Mouse (Mus musculus) hindbrain, embryonic 12.5 days (tissue): ENCODE results near the gene Wfdc18. TPM values are rescaled to one million over a fixed set of nuclear protein-coding genes. Genes with fewer than 3 reads are reported as not detected.

Source experiments
- ATAC-seq: fragments of 200-750 bp; cut with Nextera tagmentation; 2 replicates; pipeline ENCODE4 v1.8.0; 2017; ENCODE audit warnings: moderate TSS enrichment; ENCODE audit not compliant: low FRiP score
- H3K27ac ChIP-seq: fragments of 300-500 bp; sonication (generic); 2 replicates; pipeline ENCODE4 v1.5.1; 2016; ENCODE audit warnings: mild to moderate bottlenecking
- H3K27me3 ChIP-seq: fragments of 300-500 bp; sonication (generic); 2 replicates; pipeline ENCODE4 v1.6.1; 2016; ENCODE audit warnings: mild to moderate bottlenecking
- H3K36me3 ChIP-seq: fragments of 300-500 bp; sonication (generic); 2 replicates; pipeline ENCODE4 v1.6.1; 2016; ENCODE audit warnings: mild to moderate bottlenecking
- H3K4me1 ChIP-seq: fragments of 300-500 bp; sonication (generic); 2 replicates; pipeline ENCODE4 v1.6.1; 2016
- H3K4me2 ChIP-seq: fragments of 300-500 bp; sonication (generic); replicated peaks from 2 replicates; pipeline ENCODE4 v1.6.1; 2016; ENCODE audit warnings: mild to moderate bottlenecking
- H3K4me3 ChIP-seq: fragments of 300-500 bp; sonication (generic); 2 replicates; pipeline ENCODE4 v1.5.1; 2016; ENCODE audit warnings: mild to moderate bottlenecking
- H3K9ac ChIP-seq: fragments of 300-500 bp; sonication (generic); 2 replicates; pipeline ENCODE4 v1.6.1; 2016; ENCODE audit warnings: mild to moderate bottlenecking, moderate library complexity
- H3K9me3 ChIP-seq: fragments of 300-500 bp; sonication (generic); replicated peaks from 2 replicates; pipeline ENCODE4 v1.6.1; 2016; ENCODE audit warnings: mild to moderate bottlenecking
- WGBS: fragments of 180-500 bp; shearing (Covaris S2); methylation state at CpG from one replicate; pipeline ENCODE4 v1.1.7; 2016; 5-methylcytosine and 5-hydroxymethylcytosine counted together
- polyA plus RNA-seq: library from polyadenylated mRNA; unstranded; fragments of >200 nt; fragmentation: Nextera tagmentation; extraction: Ambion mirVana; gene quantifications from 2 replicates; pipeline ENCODE4 v1.2.1, GENCODE M21; 2016

The Wfdc18 gene
- polyA plus RNA-seq, 1 experiment from 2014 or later: not detected

DNA sequence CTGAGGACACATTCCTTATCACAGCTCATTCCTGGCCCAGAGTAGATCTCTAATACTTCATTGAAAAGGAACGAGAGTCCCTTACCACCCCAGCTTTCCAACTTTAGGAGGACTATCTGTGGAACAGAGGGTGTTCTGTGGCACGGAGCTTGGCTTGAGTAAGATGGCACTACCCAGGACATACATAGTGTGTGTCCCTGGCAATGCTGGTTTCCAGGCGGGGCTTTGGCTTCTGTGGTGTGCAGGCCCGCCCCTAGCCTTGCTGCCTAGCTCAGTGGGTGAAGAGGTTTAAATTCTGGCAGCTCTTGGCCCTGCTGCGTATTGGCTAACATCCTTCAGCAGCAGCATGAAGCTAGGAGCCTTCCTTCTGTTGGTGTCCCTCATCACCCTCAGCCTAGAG lies 37.9 kb downstream of the Wfdc18 start, which contains the start of gene Wfdc21:
Gene Wfdc21 (plus strand): TSS at position 260 of the 400 bp plus-strand sequence.
- Histone ChIP-seq H3K4me1 (no peaks in the 10 kb centered on the region), H3K36me3 (no peaks in the 10 kb centered on the region), H3K27me3 (peaks cover 44% of the 10 kb centered on the region), H3K4me2 (no peak within 1 kb of the TSS), H3K9me3 (no peaks in the 10 kb centered on the region), H3K9ac (no peak within 1 kb of the TSS), H3K27ac (no peak within 1 kb of the TSS), H3K4me3 (no peak within 1 kb of the TSS)
- no peak for ATAC-seq
- WGBS: 74% methylated on average over 5 of the region's 5 CpGs

DNA sequence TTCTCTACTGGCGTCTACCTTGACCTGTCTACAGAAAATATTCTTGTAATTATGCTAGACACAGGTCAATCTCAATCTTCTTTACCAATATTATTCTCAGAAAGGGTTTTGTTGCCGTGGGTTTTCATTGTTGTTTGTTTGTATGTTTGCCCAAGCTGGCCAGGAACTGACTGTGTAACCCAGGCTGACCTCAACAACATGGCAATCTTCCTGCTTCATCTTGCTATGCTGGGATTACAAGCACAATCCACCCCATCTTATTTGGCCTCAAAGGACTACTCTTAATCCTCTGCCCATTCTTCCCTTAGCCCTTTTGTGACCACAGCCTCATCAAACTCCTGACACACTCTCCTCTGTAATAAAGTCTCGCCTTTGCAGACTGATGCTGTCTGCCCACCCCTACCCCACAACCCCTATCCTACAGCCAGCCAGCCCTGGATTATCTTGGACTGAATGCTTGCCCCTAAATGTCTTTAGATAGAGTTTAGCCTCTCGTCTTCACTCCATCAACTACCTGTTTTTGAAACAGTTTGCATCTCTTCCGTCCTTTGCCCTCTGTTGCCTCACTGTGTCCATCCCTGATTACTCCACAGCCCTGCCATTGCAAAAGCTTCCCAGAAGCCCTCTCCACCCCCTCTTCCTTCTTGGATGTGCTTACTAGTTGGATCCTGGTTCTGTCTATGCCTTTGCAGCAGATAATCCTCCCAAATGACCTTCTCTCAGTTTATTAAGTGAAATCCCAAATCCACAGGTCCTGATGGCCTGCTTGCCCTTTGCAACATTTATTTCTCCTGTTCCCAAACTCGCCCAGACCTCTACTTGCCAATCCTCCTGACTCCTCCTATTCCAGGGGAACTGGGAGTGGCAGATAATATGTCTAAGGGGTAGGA lies 38.8 kb downstream of the Wfdc18 start:
- Histone ChIP-seq H3K4me2 (no peak overlapping the region), H3K9ac (no peak overlapping the region), H3K4me3 (no peak overlapping the region), H3K9me3 (no peaks in the 10 kb centered on the region), H3K27me3 (peaks cover 50% of the 10 kb centered on the region), H3K27ac (no peak overlapping the region), H3K4me1 (no peaks in the 10 kb centered on the region), H3K36me3 (no peaks in the 10 kb centered on the region)
- WGBS: 79% methylated on average over 6 of the region's 6 CpGs
- no peak for ATAC-seq

DNA sequence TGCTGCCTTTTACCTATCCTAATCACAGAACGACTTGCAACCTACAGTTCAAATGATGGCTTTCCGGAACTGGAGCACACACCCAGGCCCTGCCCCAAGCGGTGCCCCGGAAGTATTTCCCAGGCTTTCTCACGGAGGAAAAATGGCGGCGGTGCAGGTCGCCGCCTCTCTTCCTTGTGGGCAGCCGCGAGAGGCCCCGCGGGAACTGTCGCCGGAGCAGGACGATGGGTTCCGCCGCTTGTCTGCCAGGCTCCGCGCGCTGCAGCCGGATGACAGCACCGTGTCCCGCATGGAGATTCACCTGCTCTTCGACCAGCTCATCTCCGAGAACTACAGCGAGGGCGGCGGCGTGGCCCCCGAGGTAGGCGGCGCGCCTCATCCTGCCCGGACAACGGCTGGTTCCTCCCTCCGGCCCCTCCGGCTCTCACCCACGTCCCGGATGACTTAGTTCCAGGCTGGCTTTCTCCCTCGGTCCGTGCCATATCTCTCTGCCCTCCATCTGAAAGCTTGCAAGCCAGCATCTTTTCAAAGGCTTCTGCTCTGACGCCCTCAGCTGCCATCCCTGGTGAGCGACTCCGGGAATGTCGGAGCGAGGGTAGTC lies 44.9 kb downstream of the Wfdc18 start, which contains the start of gene Heatr6:
Gene Heatr6 (plus strand): TSS at position 116 of the 601 bp plus-strand sequence.
- H3K4me1 ChIP-seq: peaks cover 15% of the 10 kb centered on the region
- peak; percentile 96 for ATAC-seq
- H3K4me3 ChIP-seq: peak within 1 kb of the TSS; percentile 80
- peak within 1 kb of the TSS; percentile 88 for H3K9ac ChIP-seq
- H3K9me3 ChIP-seq: no peaks in the 10 kb centered on the region
- peaks cover 18% of the 10 kb centered on the region for H3K27me3 ChIP-seq
- WGBS: under 1% methylated on average over 47 of the region's 47 CpGs
- peak within 1 kb of the TSS; percentile 81 for H3K4me2 ChIP-seq
- peak within 1 kb of the TSS; percentile 88 for H3K27ac ChIP-seq
- peaks cover 29% of the 10 kb centered on the region for H3K36me3 ChIP-seq

DNA sequence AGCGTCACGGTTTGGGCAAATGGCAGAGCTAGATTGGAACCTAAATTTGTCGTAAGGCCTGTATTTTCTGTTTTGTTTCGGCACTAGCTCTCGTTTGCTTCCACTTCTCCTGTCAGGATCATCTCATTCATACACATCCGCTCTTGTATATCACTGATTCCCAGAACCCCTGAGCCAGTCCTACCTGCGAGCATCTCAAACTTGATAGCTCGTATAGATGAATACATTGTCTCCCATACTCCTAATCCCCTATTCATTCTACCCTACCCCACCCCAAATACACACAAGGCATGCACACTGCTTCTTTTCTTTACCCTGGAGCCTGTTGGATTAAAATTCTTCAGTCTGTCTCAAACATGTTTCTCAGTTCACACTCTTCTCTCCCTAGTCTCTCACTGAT lies 45.4 kb downstream of the Wfdc18 start:
- Histone ChIP-seq H3K27ac (peak overlapping the region; percentile 88), H3K4me3 (peak overlapping the region; percentile 80), H3K36me3 (peaks cover 35% of the 10 kb centered on the region), H3K9ac (peak overlapping the region; percentile 88), H3K4me2 (peak overlapping the region; percentile 81), H3K4me1 (peaks cover 15% of the 10 kb centered on the region), H3K27me3 (peaks cover 15% of the 10 kb centered on the region), H3K9me3 (no peaks in the 10 kb centered on the region)
- WGBS: 7% methylated on average over 8 of the region's 8 CpGs
- ATAC-seq: no peak

Other genes with a start within 250 kb of the Wfdc18 start
- gene Mmp28, start 245.9 kb upstream of the Wfdc18 start, polyA plus RNA-seq: 3.2 and 3.5 TPM in 2 replicates
- gene Taf15, start 235.9 kb upstream of the Wfdc18 start, polyA plus RNA-seq: 13.9 and 14.9 TPM in 2 replicates
- gene Heatr9, start 186.8 kb upstream of the Wfdc18 start, polyA plus RNA-seq: not detected in 2 replicates
- gene Ccl5, start 178.5 kb upstream of the Wfdc18 start, polyA plus RNA-seq: not detected in 2 replicates
- 1.3 and 1.7 TPM in 2 replicates for gene Ccl9, start 130.4 kb upstream of the Wfdc18 start, polyA plus RNA-seq
- gene Ccl6, start 115.9 kb upstream of the Wfdc18 start, polyA plus RNA-seq: 0.81 and 1.8 TPM in 2 replicates
- not detected in 2 replicates for gene Rpl9-ps1, start 63.4 kb upstream of the Wfdc18 start, polyA plus RNA-seq
- gene Ccl3, start 59.7 kb upstream of the Wfdc18 start, polyA plus RNA-seq: 1.2 and 1.3 TPM in 2 replicates
- 0.46 TPM in 1 of 2 replicates, not detected in the other for gene Ccl4, start 46.4 kb upstream of the Wfdc18 start, polyA plus RNA-seq
- 0.59 and 0.65 TPM in 2 replicates for gene Wfdc17, start 5.0 kb upstream of the Wfdc18 start, polyA plus RNA-seq
- not detected in 2 replicates for gene Wfdc21, start 37.9 kb downstream of the Wfdc18 start, polyA plus RNA-seq
- gene Heatr6, start 44.7 kb downstream of the Wfdc18 start, polyA plus RNA-seq: 34.1 and 37.4 TPM in 2 replicates
- gene Hnf1b, start 141.0 kb downstream of the Wfdc18 start, polyA plus RNA-seq: 0.09 TPM in 1 of 2 replicates, not detected in the other
- gene Ddx52, start 233.0 kb downstream of the Wfdc18 start, polyA plus RNA-seq: 33.8 and 34.0 TPM in 2 replicates